Mouse (Mus musculus) retina, postnatal 1 day (tissue): ENCODE measurements around the gene Nprl2.

Experiments
- DNase-seq: peaks from one replicate; pipeline ENCODE4 v3.0.0-alpha.2; 2012

Gene Nprl2

GRCm38 (mm10) chr9:107538231-107538630 is 3.8 kb upstream of the Nprl2 start:
- DNase-seq, result no peak

GRCm38 (mm10) chr9:107538711-107539110 is 3.3 kb upstream of the Nprl2 start:
- no peak for DNase-seq

- DNase-seq, result no peak
Observed at GRCm38 (mm10) chr9:107539940-107540339, 2.1 kb upstream of the Nprl2 start.

GRCm38 (mm10) chr9:107540420-107540819 is 1.6 kb upstream of the Nprl2 start:
- DNase-seq, result no peak

GRCm38 (mm10) chr9:107541005-107541404 is 1.0 kb upstream of the Nprl2 start:
- no peak for DNase-seq

- DNase-seq, result no peak
Observed at GRCm38 (mm10) chr9:107542352-107542686, 293 bp downstream of the Nprl2 start.

- DNase-seq, result no peak
Observed at GRCm38 (mm10) chr9:107542721-107543120, 695 bp downstream of the Nprl2 start.

GRCm38 (mm10) chr9:107543299-107543698 is 1.3 kb downstream of the Nprl2 start:
- no peak for DNase-seq

- DNase-seq, result no peak
Observed at GRCm38 (mm10) chr9:107544196-107544700, 2.2 kb downstream of the Nprl2 start.

GRCm38 (mm10) chr9:107544729-107545128 is 2.7 kb downstream of the Nprl2 start:
- no peak for DNase-seq

GRCm38 (mm10) chr9:107545199-107545598 is 3.2 kb downstream of the Nprl2 start:
- no peak for DNase-seq

- DNase-seq, result peak; percentile 82
Observed at GRCm38 (mm10) chr9:107545602-107546001, 3.6 kb downstream of the Nprl2 start.

GRCm38 (mm10) chr9:107547026-107547425 is 5.0 kb downstream of the Nprl2 start, which contains the start of gene Zmynd10:
Zmynd10 (plus strand) TSS chr9:107547298.
- peak; percentile 94 for DNase-seq

- no peak for DNase-seq
Observed at GRCm38 (mm10) chr9:107547957-107548356, 5.9 kb downstream of the Nprl2 start.

- DNase-seq, result no peak
Observed at GRCm38 (mm10) chr9:107548820-107549219, 6.8 kb downstream of the Nprl2 start.

- no peak for DNase-seq
Observed at GRCm38 (mm10) chr9:107549297-107550074, 7.5 kb downstream of the Nprl2 start.

- DNase-seq, result no peak
Observed at GRCm38 (mm10) chr9:107550491-107551116, 8.6 kb downstream of the Nprl2 start.

- peak; percentile 70 for DNase-seq
Observed at GRCm38 (mm10) chr9:107551117-107551889, 9.3 kb downstream of the Nprl2 start, which contains the start of gene Rassf1. Rassf1 (plus strand) TSS chr9:107551555.

- DNase-seq, result no peak
Observed at GRCm38 (mm10) chr9:107551890-107552355, 9.9 kb downstream of the Nprl2 start.

GRCm38 (mm10) chr9:107552690-107553393 is 10.8 kb downstream of the Nprl2 start:
- DNase-seq, result no peak

- DNase-seq, result no peak
Observed at GRCm38 (mm10) chr9:107553541-107554318, 11.7 kb downstream of the Nprl2 start.
